Mouse (Mus musculus) heart, embryonic 12.5 days (tissue): ENCODE results near the gene Cyp46a1. TPM values are rescaled to one million over a fixed set of nuclear protein-coding genes. Genes with fewer than 3 reads are reported as not detected.

Experiments
- ATAC-seq: fragments of 200-750 bp; cut with Nextera tagmentation; 2 replicates; pipeline ENCODE4 v1.8.0; 2017; ENCODE audit warnings: moderate TSS enrichment, moderate library complexity; ENCODE audit not compliant: insufficient number of reproducible peaks, low FRiP score
- H3K27ac ChIP-seq: fragments of 300-500 bp; sonication (generic); 2 replicates; pipeline ENCODE4 v1.5.1; 2016; ENCODE audit warnings: mild to moderate bottlenecking, moderate library complexity; ENCODE audit not compliant: poor library complexity, severe bottlenecking
- H3K27me3 ChIP-seq: fragments of 300-500 bp; sonication (generic); replicated peaks from 2 replicates; pipeline ENCODE4 v1.6.1; 2016; ENCODE audit warnings: mild to moderate bottlenecking, moderate library complexity
- H3K36me3 ChIP-seq: fragments of 300-500 bp; sonication (generic); 2 replicates; pipeline ENCODE4 v1.6.1; 2016; ENCODE audit warnings: mild to moderate bottlenecking, moderate library complexity
- H3K4me1 ChIP-seq: fragments of 300-500 bp; sonication (generic); replicated peaks from 2 replicates; pipeline ENCODE4 v1.6.1; 2016; ENCODE audit warnings: mild to moderate bottlenecking
- H3K4me2 ChIP-seq: fragments of 300-500 bp; sonication (generic); 2 replicates; pipeline ENCODE4 v1.6.1; 2016; ENCODE audit warnings: mild to moderate bottlenecking, moderate library complexity
- H3K4me3 ChIP-seq: fragments of 300-500 bp; sonication (generic); 2 replicates; pipeline ENCODE4 v1.5.1; 2016; ENCODE audit warnings: mild to moderate bottlenecking
- H3K9ac ChIP-seq: fragments of 300-500 bp; sonication (generic); 2 replicates; pipeline ENCODE4 v1.6.1; 2016; ENCODE audit warnings: mild to moderate bottlenecking, moderate library complexity
- H3K9me3 ChIP-seq: fragments of 300-500 bp; sonication (generic); replicated peaks from 2 replicates; pipeline ENCODE4 v1.6.1; 2016; ENCODE audit warnings: mild to moderate bottlenecking, moderate library complexity
- WGBS: fragments of 180-500 bp; shearing (Covaris S2); methylation state at CpG from one replicate; pipeline ENCODE4 v1.1.7; 2016; 5-methylcytosine and 5-hydroxymethylcytosine counted together
- polyA plus RNA-seq: library from polyadenylated mRNA; unstranded; fragments of >200 nt; fragmentation: Nextera tagmentation; extraction: Ambion mirVana; gene quantifications from 2 replicates; pipeline ENCODE4 v1.2.1, GENCODE M21; 2016

The Cyp46a1 gene
- polyA plus RNA-seq, 1 experiment from 2014 or later: 7.9 TPM

DNA sequence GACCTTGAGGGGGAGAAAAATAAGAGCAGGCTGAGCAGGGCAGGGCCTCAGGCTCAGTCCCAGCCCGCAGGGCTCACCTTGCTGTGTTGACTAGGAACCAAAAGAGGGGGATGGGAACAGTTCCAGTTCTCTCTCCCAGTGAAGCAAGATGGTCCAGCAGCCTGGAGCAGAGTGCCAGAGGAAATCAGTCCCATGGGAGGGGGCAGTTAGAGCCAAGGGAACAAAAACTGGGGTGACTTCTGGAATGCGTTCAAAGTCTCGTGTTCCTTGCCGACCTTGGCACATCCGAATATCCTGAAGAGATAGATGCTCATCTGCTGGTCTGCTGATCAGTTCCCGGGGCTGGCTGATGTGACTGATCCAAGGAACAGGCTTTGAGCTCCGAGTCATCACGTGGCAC, 66.8 kb downstream of the Cyp46a1 start:
- H3K36me3 ChIP-seq: no peaks in the 10 kb centered on the region
- H3K4me2 ChIP-seq: no peak overlapping the region
- H3K4me1 ChIP-seq: peaks cover 12% of the 10 kb centered on the region
- WGBS: 55% methylated on average over 8 of the region's 8 CpGs
- H3K27me3 ChIP-seq: 0 out of 2 replicates have a peak, but pooled peaks cover 3% of the 10 kb centered on the region
- no peak overlapping the region for H3K9ac ChIP-seq
- no peaks in the 10 kb centered on the region for H3K9me3 ChIP-seq
- no peak overlapping the region for H3K4me3 ChIP-seq
- ATAC-seq: no peak
- H3K27ac ChIP-seq: no peak overlapping the region

- ATAC-seq: no peak
Observed at GRCm38 (mm10) chr12:108403957-108404356, 69.8 kb downstream of the Cyp46a1 start.

GRCm38 (mm10) chr12:108409100-108409499, 74.9 kb downstream of the Cyp46a1 start:
- no peaks in the 10 kb centered on the region for H3K36me3 ChIP-seq
- ATAC-seq: no peak

More at GRCm38 (mm10) chr12:108403957-108404356, 69.8 kb downstream of the Cyp46a1 start:
- Histone ChIP-seq H3K9ac (no peak overlapping the region), H3K27me3 (0 out of 2 replicates have a peak, but pooled peaks cover 3% of the 10 kb centered on the region), H3K36me3 (no peaks in the 10 kb centered on the region), H3K27ac (no peak overlapping the region), H3K4me3 (no peak overlapping the region), H3K4me2 (no peak overlapping the region), H3K9me3 (no peaks in the 10 kb centered on the region), H3K4me1 (peaks cover 20% of the 10 kb centered on the region)
- 69% methylated on average over 6 of the region's 6 CpGs for WGBS

DNA sequence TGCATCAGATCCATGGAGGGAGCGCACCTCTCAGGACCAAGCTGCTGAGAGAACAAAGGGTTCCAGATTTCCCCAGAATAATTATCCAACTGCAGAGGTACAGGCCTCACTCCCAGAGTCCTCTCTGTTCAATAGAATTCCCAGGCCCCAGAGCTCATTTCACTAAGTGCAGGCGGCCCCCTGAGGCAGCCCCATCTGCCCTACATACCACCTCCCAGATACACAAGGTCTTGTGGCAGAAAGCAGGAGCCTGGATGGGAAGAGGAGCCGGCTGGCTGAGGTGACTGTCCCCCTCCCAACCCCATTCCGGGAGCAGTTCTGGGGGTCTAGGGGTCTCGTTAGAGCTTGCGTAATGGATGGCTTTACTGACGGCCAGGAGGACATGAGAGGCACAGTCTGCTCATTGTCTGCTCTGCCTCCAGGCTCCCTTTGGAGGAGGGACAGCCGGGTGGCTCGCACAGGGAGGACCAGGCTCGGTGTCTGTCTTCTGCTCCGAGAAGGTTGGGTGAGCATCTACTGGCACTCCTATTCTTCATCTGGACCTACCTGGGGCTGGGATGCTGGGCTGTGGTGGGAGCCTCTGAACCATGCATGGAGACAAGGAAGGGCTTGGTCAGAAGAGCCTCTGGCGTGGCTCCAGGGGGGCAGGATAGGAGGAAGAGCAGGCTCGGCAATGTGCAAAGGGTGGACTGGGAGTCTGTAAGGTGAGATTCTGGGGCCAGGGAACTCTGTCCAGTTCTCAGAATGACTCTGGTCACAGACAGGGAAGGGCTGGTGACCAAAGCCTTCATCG, 76.4 kb downstream of the Cyp46a1 start:
- Histone ChIP-seq H3K4me2 (no peak overlapping the region), H3K36me3 (no peaks in the 10 kb centered on the region), H3K4me1 (peaks cover 20% of the 10 kb centered on the region; the same call in 1 of the 2 replicates), H3K4me3 (no peak overlapping the region), H3K27me3 (no peaks in the 10 kb centered on the region; the same call in 1 of the 2 replicates), H3K9ac (no peak overlapping the region), H3K27ac (no peak overlapping the region), H3K9me3 (no peaks in the 10 kb centered on the region)
- 54% methylated on average over 14 of the region's 14 CpGs for WGBS
- no peak for ATAC-seq

More at GRCm38 (mm10) chr12:108409100-108409499, 74.9 kb downstream of the Cyp46a1 start:
- Histone ChIP-seq H3K27me3 (no peaks in the 10 kb centered on the region; the same call in 1 of the 2 replicates), H3K4me3 (no peak overlapping the region), H3K4me1 (peaks cover 20% of the 10 kb centered on the region; the same call in 1 of the 2 replicates), H3K27ac (no peak overlapping the region), H3K9ac (no peak overlapping the region), H3K4me2 (no peak overlapping the region), H3K9me3 (no peaks in the 10 kb centered on the region)
- WGBS: 70% methylated on average over 5 of the region's 5 CpGs

Other genes with a start within 250 kb of the Cyp46a1 start
- gene Setd3, start 155.1 kb upstream of the Cyp46a1 start, polyA plus RNA-seq: 83.1 and 83.3 TPM in 2 replicates
- 2.0 and 2.7 TPM in 2 replicates for gene Ccnk, start 154.8 kb upstream of the Cyp46a1 start, polyA plus RNA-seq
- 5.9 and 6.0 TPM in 2 replicates for gene Ccdc85c, start 59.0 kb upstream of the Cyp46a1 start, polyA plus RNA-seq
- gene Hhipl1, start 28.1 kb upstream of the Cyp46a1 start, polyA plus RNA-seq: 0.82 and 1.2 TPM in 2 replicates
- gene Eml1, start 36.6 kb downstream of the Cyp46a1 start, polyA plus RNA-seq: 49.5 and 54.6 TPM in 2 replicates
- 43.0 and 43.1 TPM in 2 replicates for gene Evl, start 220.3 kb downstream of the Cyp46a1 start, polyA plus RNA-seq